Mouse (Mus musculus) left cerebral cortex, postnatal 14 days (tissue): ENCODE measurements around the gene Wdr59. TPM values are rescaled to one million over a fixed set of nuclear protein-coding genes. Genes with fewer than 3 reads are reported as not detected.
A peak's percentile ranks its signal among the peaks of the same experiment; 100 is the strongest.
"Not testable (repeated sequence)": the region's sequence is repeated elsewhere in the genome, so short reads cannot be mapped to it uniquely, and the experiment has no call there.

Experiments used
- DNase-seq, 2 experiments: peaks; one replicate each; pipeline ENCODE4 v3.0.0; 2021 to 2022; ENCODE audit warnings: low spot score in 2 of 2, mixed read lengths in 1 of 2
- intact Hi-C: fragments of 180-260 bp; cut with DNase I; formaldehyde crosslinking; loops from one replicate; pipeline ENCODE4 v1.15.1; 2025
- total RNA-seq, 2 experiments: library from RNA; stranded (reverse); gene quantifications; 2 replicates each; pipeline ENCODE4 v1.2.3; 2021

Gene Wdr59
- total RNA-seq, 2 experiments from 2014 or later, result 19.4 to 20.5 TPM

- intact Hi-C loops, result no loop called here
- DNase-seq, result no peak
Measured at GRCm38 (mm10) chr8:111509278-111509677, 12.6 kb downstream of the Wdr59 start.

DNA sequence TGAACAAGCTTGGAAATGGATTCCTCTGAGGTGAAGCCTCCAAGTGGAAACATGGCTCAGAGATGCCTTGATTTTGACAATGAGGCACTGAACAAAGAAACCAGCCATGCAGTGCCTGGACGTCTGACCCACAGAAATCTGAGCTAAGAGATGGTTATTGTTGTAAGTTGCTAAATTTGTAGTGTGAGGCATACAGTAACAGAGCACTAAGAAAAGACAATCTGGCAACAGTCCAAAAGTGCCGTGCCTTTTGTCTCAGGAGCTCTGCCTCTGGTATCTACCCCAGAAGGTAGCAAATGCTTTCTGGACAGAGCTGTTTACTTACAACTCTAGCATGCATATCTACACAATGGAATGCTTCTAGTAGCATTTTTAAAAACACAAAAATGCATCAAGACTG lies 13.3 kb downstream of the Wdr59 start:
- no peak for DNase-seq
- intact Hi-C loops, result no loop called here

GRCm38 (mm10) chr8:111501724-111502464 lies 20.0 kb downstream of the Wdr59 start:
- no peak for DNase-seq
- intact Hi-C loops, result no loop called here

DNA sequence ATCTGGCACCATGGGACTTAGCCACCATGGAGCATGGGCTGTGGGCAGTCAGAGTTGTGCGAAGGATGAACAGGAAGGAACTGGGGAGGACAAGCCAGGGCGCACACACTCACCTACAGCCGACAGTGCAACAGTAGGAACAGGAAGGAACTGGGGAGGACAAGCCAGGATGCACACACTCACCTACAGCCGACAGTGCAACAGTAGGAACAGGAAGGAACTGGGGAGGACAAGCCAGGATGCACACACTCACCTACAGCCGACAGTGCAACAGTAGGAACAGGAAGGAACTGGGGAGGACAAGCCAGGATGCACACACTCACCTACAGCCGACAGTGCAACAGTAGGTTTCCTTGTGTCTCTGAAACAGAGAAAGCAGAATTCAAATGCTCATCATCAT lies 23.6 kb downstream of the Wdr59 start:
- intact Hi-C loops, DNase-seq: not testable (repeated sequence)

GRCm38 (mm10) chr8:111496326-111496725 lies 25.6 kb downstream of the Wdr59 start:
- no peak for DNase-seq
- intact Hi-C loops, result no loop called here

- no peak for DNase-seq
Measured at GRCm38 (mm10) chr8:111493176-111493575, 28.7 kb downstream of the Wdr59 start.

DNA sequence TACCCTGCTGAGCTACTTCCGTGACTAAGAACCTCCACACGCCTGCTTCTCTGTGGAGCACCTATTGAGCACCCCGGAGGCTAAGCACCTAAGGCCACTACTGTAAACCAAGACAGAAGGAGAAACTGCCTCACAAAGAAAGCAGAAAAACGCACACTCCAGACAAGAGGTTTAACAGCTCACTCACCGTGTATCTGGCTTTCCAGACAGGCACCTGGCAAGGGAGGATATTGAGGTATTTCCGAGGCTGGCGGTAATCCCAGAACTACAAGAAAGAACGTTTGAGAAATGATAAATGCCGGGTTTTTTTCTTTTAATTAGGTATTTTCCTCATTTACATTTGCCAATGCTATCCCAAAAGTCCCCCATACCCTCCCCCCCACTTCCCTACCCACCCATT lies 29.4 kb downstream of the Wdr59 start:
- intact Hi-C loops, result no loop called here

More at GRCm38 (mm10) chr8:111493176-111493575, 28.7 kb downstream of the Wdr59 start:
- intact Hi-C loops, result no loop called here

DNA sequence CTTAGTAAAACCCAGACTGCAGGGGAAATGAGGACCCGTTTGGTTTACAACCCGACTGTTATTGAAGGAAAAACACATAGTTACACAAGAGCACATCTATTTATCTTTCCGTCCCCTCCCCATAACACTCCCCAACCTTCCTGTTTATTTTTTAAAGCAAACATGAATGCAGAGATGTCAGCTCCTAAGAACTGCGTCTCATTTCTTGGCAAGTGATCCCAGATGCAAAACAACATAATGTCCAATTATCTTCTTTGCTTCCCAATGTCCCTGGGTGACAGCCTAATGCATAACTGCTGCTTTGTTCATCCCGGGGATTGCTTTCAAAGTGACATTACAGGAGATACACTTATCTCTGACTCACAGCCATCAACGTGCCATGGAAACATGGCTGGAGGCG lies 30.7 kb downstream of the Wdr59 start:
- no peak for DNase-seq
- intact Hi-C loops, result no loop called here

More for the DNA sequence above, 29.4 kb downstream of the Wdr59 start:
- DNase-seq, result no peak

- DNase-seq, result no peak
- intact Hi-C loops, result no loop called here
Measured at GRCm38 (mm10) chr8:111490034-111490591, 31.8 kb downstream of the Wdr59 start.

DNA sequence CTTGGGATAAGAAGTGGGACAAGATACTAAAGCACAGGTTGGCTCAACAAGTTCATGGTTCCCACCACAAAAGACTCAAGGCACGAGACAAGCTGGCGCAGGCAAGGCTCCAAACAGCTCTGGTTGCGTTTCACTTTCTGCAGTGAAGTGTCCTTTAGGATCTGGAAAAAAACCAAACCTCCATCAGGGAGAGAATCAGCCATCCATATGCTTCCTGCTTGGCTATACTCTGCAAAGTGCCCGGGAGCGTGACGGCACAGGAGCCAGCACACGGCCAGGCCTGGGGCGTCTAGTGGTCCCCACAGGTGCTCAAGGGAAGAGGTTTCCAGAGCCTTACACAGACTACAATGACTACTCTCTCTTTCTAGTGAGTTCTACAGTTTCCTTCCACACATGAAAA lies 41.2 kb downstream of the Wdr59 start:
- DNase-seq, result peak in 1 of 2 experiments; percentile 17
- intact Hi-C loops, result no loop called here

GRCm38 (mm10) chr8:111477761-111478465 lies 44.0 kb downstream of the Wdr59 start:
- intact Hi-C loops, result no loop called here
- DNase-seq, result no peak

DNA sequence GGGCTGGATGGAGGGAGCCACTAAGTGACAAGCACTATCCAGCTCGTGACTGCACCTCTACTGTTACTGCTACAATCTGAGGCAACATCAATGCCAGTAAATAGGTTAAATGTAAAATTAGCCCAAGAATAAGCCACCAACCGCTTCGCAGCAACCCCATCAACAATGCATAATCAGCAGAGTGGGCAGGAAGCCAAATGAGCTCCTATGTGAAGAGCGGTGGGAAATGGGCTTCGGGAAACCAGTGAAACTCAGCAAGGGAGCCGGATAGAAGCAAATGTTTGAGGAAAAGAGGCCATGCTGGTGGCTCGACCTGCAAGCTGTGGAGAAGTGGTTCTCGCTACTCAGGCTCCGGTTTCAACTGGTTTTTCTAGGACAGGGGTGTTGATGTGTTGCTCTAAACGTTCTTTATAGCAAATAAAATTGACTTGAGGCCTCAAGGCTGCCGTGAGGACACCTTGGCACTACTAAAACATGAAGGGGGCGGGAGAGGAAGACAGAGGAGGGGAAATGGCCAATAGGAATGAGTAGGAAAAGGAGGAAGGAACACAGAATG lies 50.3 kb downstream of the Wdr59 start:
- intact Hi-C loops, result no loop called here
- DNase-seq, result peak; percentile 24 to 25

GRCm38 (mm10) chr8:111469013-111469412 lies 52.9 kb downstream of the Wdr59 start:
- DNase-seq, result peak; percentile 50 to 80
- intact Hi-C loops, result no loop called here

DNA sequence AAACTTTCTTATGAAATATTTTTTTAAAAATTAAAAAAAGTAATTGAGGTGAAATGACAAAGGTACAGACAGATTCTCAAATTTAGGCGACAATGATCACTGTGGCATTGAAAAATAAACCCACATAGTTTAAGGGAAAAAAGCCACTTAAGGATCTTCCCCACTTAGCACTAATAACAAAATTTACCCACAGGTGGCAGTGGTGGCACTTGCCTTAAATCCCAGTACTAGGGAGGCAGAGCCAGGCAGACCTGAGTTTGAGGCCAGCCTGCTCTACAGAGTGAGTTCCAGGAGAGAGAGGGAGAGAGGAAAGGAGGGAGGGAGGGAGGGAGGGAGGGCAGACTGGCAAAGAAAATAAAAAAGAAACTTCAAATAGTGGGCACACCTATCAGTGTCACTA lies 56.6 kb downstream of the Wdr59 start:
- intact Hi-C loops, result no loop called here
- no peak for DNase-seq

DNA sequence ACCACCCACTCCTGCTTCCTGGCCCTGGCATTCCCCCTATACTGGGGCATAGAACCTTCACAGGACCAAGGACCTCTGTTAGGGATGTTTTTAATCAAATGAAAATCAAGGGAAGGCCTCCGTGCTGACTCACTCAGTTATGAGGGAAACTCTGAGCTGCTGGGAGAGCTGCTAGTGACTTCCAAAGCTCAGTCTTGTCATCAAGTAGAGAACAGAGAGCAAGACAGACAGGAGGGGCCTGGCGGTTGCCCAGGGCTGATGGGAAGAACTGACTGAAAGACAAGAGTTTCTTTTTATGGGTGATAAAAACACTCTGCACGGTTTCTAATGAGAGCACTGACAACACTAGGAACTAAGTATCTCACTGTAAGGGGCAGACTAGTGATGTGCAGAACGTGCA lies 57.4 kb downstream of the Wdr59 start:
- DNase-seq, result no peak
- intact Hi-C loops, result no loop called here

DNA sequence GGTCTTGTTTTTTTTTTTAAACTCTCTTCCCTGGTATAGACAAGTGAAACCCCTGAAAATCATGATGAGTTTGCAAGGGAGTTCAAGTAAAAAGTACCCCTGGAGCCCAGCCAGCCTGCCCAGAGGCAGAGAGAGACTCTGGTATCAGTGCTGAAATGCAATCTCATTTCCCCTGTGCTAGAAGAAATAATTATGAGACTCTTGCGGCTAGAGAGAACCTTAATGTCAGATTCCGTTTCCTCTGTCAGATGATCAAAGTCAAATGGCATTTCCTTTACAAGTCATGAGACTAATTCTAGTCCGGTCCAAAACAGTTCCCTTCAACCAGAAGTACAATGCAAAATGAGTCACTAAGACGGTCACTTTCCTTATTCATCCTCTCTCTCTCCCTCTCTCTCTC lies 72.2 kb downstream of the Wdr59 start:
- no peak for DNase-seq
- intact Hi-C loops, result no loop called here

- intact Hi-C loops, result no loop called here
- no peak for DNase-seq
Measured at GRCm38 (mm10) chr8:111445960-111446660, 75.8 kb downstream of the Wdr59 start.

DNA sequence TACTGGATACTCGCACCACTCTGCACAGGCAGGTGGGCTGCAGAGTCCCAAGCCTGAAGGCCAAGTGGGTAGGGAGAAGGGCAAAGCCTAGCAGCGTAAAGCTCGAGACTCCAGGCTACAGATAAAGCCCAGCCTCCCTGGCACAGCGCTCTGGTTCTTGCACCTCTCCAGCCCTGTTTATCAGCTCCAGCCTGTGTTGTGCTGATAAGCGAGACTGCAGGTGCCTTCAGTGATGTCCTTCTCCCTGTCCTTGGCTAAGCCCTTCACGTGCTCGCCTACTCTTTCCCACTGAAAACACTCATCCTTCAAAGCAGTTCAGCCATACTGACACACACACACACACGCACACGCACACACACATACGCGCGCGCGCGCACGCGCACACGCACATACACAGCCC lies 76.3 kb downstream of the Wdr59 start:
- DNase-seq, result no peak
- intact Hi-C loops, result no loop called here

GRCm38 (mm10) chr8:111444245-111444644 lies 77.6 kb downstream of the Wdr59 start:
- intact Hi-C loops, result no loop called here
- no peak for DNase-seq

DNA sequence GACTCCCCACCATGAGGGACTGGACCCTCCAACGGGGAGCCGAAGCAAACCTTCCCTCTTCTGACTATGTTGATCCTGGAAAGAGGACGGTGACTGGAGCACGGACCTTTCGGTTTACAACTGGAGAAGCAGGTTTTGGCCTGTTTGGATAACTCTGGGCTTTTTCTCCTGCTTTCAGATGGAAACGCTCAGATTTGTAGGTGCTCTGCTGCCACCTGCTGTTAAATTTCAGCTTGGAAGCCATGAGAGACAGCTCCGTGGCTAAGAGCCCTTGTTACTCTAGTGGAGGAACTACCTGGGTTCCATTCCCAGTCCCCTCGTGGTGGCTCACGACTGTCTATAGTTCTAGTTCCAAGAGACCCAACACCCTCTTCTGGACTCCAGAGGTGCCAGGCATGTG lies 82.7 kb downstream of the Wdr59 start:
- intact Hi-C loops, result loop anchor here (1.0 kb wide), 1 partner anchor 96 kb away; no protein-coding TSS in a partner anchor
- DNase-seq, result peak; percentile 87 to 90
